Mouse (Mus musculus): ENCODE data around the gene Ago4.
A peak's percentile ranks its signal among the peaks of the same experiment; 100 is the strongest.

- TF ChIP-seq POLR2A (IDR thresholded peaks at IDR 0.05; ENCODE audit: control insufficient read depth in 1 of 2, insufficient read depth in 1 of 2, low read depth in 1 of 2, low read length in 2 of 2, poor library complexity in 1 of 2) (no peak), CTCF (IDR thresholded peaks at IDR 0.05 in 2 of 3, conservative IDR thresholded peaks at IDR 0.05 in 1 of 3; ENCODE audit: control insufficient read depth in 1 of 3, insufficient read depth in 1 of 3, low read depth in 2 of 3, low read length in 3 of 3, poor library complexity in 1 of 3, severe bottlenecking in 1 of 3) (peak in 2 of 3 experiments; percentile 36 to 49; a peak in 4 of 6 replicates), ZMIZ1 (IDR thresholded peaks at IDR 0.05; ENCODE audit: low read depth, low read length) (no peak), GATA1 (IDR thresholded peaks at IDR 0.05; ENCODE audit: low read depth, low read length) (no peak), RCOR1 (IDR thresholded peaks at IDR 0.05; ENCODE audit: low read depth, low read length) (no peak), ETS1 (IDR thresholded peaks at IDR 0.05; ENCODE audit: low read depth, low read length) (peak; percentile 40; the same call in 1 of the 2 replicates), E2F4 (IDR thresholded peaks at IDR 0.05; ENCODE audit: borderline replicate concordance, low read depth, low read length) (no peak)
These were observed 20.4 kb upstream of the Ago4 start for GRCm38 (mm10) chr4:126553685-126554084.
